Mouse (Mus musculus) gastrocnemius, adult 2 months (tissue): ENCODE measurements around the gene Kansl2. TPM values are rescaled to one million over a fixed set of nuclear protein-coding genes. Genes with fewer than 3 reads are reported as not detected.

ENCODE experiments used
- DNase-seq: peaks from one replicate; pipeline ENCODE4 v3.0.0; 2022
- H3K27ac ChIP-seq: fragments of 200-600 bp; 2 replicates; pipeline ENCODE4 v1.8.1; 2022; ENCODE audit warnings: mild to moderate bottlenecking
- H3K4me3 ChIP-seq: fragments of 200-600 bp; 2 replicates; pipeline ENCODE4 v1.8.1; 2022; ENCODE audit warnings: mild to moderate bottlenecking, moderate library complexity
- CTCF ChIP-seq: fragments of 200-600 bp; IDR thresholded peaks from 2 replicates; pipeline ENCODE4 v1.8.1; 2022; ENCODE audit warnings: antibody characterized with exemption, mild to moderate bottlenecking, moderate library complexity
- intact Hi-C: fragments of 180-260 bp; cut with DNase I; formaldehyde crosslinking; loops from one replicate; pipeline ENCODE4 v1.15.1; 2025
- long read RNA-seq, 2 experiments: library from polyadenylated mRNA; stranded (forward); transcript quantifications; one replicate each; pipeline ENCODE4 v2.0.0; 2021
- total RNA-seq, 2 experiments: library from RNA; stranded (reverse); gene quantifications; 2 replicates each; pipeline ENCODE4 v1.2.3; 2021

Gene Kansl2
- total RNA-seq = 10 to 100 TPM; 64.7 to 66.3 TPM
- long read RNA-seq, experiment 1, transcript Kansl2-204 (10 exons, 3,596 nt) = major isoform, 148 of 258 reads
- long read RNA-seq, experiment 1, transcript Kansl2-202 (10 exons, 2,324 nt) = minor isoform, 39 of 258 reads
- long read RNA-seq, experiment 1, partial matches to known transcripts = 23 of 258 reads
- long read RNA-seq, experiment 1, other reads (novel, unspliced or antisense) = 48 of 258 reads
- long read RNA-seq, experiment 2, transcript Kansl2-204 (10 exons, 3,596 nt) = major isoform, 137 of 263 reads
- long read RNA-seq, experiment 2, transcript Kansl2-202 (10 exons, 2,324 nt) = minor isoform, 50 of 263 reads
- long read RNA-seq, experiment 2, partial matches to known transcripts = 31 of 263 reads
- long read RNA-seq, experiment 2, other reads (novel, unspliced or antisense) = 45 of 263 reads

DNA sequence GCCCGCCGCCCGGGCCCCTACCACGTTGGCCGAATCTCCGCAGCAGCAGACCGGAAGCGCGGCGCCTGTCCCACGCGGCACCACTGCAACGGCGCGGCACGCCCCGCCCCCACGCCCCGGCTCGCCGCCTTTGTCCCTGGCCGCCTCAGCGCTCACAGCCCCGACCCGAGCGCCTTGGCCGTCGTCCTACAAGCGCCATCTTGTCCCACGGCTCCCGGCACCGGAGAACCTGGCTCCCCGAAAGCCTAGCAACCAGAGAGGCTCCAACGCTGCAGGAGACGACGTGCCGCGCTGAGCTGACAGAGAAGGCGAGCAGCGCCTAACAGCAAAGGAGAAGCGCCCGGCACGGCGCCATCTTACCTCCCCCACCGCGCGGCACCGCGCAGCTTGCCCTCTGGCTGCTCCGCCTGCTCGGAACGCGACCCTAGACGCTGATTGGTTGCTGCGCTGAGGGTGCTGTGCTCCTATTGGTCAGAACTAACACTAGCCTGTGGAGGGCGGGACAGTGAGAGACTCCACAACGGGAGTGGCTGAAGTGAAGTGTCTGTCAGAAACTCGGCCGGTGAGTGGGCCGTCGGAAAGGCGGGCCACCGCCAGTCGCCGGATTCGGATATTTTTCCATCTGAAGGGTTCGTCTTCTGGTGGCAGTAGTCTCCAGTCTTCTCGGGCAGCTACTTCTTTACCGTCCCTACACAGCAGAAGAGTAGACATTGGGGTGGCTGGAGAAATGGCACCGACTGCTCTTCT, at the start of gene Kansl2:
Kansl2 (minus strand) TSS at position 384 of the 747 bp plus-strand sequence.
- TF ChIP-seq CTCF = no peak
- DNase-seq = peak; percentile 98
- Histone ChIP-seq H3K27ac (peak within 1 kb of the TSS; percentile 98), H3K4me3 (peak within 1 kb of the TSS; percentile 73)
- intact Hi-C loops = loop anchor here (5.0 kb wide), 1 partner anchor 33 kb away; no protein-coding TSS in a partner anchor

DNA sequence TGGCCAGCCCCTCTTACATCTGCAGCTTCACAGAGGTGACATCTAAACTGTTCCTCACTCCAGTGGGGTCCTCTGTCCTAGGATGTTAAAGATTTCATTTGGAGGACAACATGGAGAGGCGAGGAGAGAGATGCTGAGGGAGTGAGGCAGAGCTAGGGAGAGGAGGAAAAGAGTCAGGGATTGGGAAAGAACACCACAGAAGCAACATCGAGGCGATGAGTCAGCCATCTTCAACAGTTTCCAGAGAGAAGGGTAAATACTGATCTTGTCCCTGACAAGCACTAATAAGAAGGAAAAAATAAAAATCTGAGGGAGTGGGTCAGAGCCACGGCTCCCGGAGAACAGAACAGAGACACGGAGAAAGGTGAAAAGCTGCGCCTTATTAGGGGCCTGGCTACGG, 48.9 kb upstream of the Kansl2 start:
- Histone ChIP-seq H3K4me3 (no peak overlapping the region), H3K27ac (no peak overlapping the region)
- TF ChIP-seq CTCF = no peak
- intact Hi-C loops = loop anchor here (5.0 kb wide), 1 partner anchor 114 kb away; no protein-coding TSS in a partner anchor
- DNase-seq = no peak

DNA sequence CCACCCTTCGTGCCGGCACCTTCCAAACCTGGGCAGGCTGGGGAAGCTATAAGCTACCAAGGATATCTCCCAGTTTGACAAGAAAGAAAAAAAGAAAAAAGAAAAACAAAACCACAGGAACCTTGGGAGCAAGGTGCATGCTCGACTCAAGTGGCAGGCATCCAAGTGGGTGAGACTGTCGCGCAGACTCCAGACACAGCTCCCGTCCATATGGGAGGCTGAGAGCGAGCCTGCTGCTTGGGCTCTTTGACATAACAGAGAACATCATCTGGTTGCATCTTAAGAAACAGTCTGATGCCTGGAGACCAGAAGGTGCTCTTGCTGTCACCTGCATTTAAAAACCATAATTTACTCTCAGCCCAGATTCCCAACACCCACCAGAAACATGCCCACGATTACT, 48.3 kb upstream of the Kansl2 start:
- intact Hi-C loops = loop anchor here (5.0 kb wide), 1 partner anchor 115 kb away; no protein-coding TSS in a partner anchor
- no peak for TF ChIP-seq CTCF
- Histone ChIP-seq H3K27ac (no peak overlapping the region), H3K4me3 (no peak overlapping the region)
- no peak for DNase-seq

DNA sequence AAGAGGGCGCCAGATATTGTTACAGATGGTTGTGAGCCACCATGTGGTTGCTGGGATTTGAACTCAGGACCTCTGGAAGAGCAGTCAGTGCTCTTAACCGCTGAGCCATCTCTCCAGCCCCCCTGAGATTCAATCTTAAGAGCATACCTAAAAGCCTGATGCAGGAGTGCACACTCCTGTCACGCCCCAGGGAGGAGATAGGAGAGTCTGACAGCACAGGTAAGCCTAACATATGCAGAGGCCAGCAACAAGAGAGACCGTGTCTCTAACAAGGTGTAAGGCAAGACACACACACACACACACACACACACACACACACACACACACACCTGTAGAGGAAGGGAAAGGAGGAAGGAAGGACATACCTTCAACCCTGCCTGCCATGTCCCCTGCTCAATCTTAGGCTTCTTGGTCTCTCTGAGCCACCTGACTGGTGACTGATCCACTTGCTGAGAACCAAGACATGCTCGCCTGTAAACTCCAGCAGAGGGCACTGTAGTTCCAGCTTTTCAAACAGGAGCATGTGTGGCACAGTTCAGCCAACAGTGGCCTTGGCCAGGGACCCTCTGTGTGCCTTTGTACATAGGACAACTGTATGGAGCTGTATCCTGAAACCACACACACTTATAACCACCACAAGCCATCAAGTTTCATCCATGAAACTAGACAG, 45.9 kb upstream of the Kansl2 start:
- no peak overlapping the region for H3K27ac ChIP-seq
- peak; percentile 82 for DNase-seq
- intact Hi-C loops = loop anchor here (1.0 to 5.0 kb wide), 2 partner anchors 37 to 117 kb away; no protein-coding TSS in a partner anchor
- H3K4me3 ChIP-seq = no peak overlapping the region
- peak; percentile 89 for TF ChIP-seq CTCF

DNA sequence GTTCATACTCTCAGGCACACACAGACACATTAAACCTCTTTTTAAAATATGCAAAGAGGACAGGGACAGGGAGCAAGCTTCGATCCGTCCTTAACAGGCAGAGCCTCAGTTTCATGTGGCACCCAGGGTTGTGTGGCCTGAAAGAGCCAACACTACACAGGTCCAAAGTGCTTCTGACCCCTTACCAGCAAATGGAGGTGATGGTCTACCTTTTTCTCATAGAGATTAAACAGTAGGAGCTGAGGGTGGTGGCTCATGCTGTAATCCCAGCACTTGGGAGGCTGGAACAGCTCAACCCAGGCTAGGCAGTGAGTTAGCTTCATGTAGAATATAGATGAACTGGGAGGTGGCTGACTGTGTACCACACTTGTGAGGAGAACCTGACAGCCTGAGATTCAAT, 45.2 kb upstream of the Kansl2 start:
- no peak for TF ChIP-seq CTCF
- intact Hi-C loops = no loop called here
- no peak for DNase-seq
- no peak overlapping the region for H3K4me3 ChIP-seq
- H3K27ac ChIP-seq = no peak overlapping the region

DNA sequence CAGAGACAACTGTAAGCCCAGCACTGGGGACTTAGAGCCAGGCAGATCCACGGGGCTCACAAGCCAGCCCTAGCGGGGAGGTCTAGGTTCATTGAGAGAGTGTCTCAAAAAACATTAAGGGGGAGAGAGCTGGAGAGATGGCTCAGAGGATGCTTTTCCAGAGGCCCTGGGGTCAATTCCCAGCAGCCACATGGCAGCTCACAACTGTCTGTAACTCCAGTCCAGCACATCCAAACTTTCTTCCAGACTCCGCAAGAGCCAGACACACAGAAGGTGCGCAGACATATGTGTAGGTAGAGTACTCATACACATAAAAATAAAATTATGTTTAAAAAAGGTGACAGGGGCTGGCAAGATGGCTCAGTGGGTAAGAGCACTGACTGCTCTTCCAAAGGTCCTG, 39.2 kb upstream of the Kansl2 start:
- no peak for TF ChIP-seq CTCF
- Histone ChIP-seq H3K27ac (no peak overlapping the region), H3K4me3 (no peak overlapping the region)
- DNase-seq = no peak
- intact Hi-C loops = no loop called here

DNA sequence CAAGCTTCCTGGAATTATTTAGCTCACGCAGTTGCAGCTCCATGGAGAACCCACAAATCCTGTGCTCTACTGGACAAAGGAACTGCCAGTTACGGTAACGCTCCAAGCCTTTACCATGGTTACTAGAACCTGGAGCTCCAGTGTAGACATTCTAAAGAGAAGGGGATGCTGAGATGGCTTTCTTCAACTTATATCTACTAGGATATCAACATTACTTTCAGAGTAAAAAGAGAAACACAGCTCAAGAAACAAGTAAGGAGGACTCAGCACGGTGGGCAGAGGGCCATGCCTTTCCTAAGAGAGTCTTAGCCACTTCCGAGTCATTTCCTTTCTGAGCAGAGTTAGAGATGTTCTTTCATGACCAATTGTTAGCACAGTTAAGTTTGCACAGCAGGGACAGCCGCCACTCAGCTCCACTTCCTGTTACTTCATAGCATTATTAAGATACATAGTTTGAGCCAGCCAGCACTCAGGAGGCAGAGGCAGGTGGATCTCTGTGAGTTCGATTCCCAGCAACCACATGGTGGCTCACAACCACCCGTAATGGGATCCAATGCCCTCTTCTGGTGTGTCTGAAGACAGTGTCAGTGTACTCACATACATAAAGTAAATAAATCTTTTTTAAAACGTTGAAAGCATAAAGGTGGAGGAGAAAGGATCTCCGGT, 36.9 kb upstream of the Kansl2 start, which contains the start of the genes Ccnt1 and 4930415O20Rik:
Ccnt1 (minus strand) TSS at position 51 of the 666 bp plus-strand sequence.
4930415O20Rik (plus strand) TSS at position 132 of the 666 bp plus-strand sequence.
- TF ChIP-seq CTCF = no peak
- no peak within 1 kb of the TSS for H3K27ac ChIP-seq
- H3K4me3 ChIP-seq = no peak within 1 kb of the TSS
- intact Hi-C loops = no loop called here
- no peak for DNase-seq

DNA sequence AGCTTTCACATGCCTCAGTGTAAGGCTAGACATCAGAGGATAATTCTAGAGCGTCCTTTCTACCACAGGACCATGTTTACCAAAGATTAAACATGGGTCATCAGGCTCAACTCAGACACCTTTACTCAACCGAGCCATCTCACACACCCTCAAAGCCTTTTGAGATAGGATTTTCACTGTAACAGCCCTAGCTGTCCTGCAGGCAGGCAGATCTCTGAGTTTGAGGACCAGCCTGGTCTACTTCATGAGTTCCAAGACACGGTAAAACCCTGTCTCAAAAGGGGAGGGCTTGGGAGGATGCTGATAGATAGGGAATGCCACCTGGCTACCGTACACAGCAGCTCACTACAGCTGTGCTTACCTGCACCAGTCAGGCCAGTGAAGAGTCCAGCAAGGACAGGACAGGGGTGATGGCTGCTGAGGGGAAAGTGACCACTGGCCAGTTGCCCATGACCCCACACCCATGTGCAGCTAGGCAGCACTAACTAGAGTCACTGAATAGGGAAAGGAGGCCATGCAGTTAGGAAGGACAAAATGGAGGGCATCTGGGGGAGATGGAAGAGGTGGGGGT, 35.8 kb upstream of the Kansl2 start:
- DNase-seq = peak; percentile 17
- no peak for TF ChIP-seq CTCF
- no peak overlapping the region for H3K27ac ChIP-seq
- H3K4me3 ChIP-seq = no peak overlapping the region
- intact Hi-C loops = loop anchor here (5.0 kb wide), 2 partner anchors 38 to 58 kb away; partner anchors contain the start of gene Kansl2

DNA sequence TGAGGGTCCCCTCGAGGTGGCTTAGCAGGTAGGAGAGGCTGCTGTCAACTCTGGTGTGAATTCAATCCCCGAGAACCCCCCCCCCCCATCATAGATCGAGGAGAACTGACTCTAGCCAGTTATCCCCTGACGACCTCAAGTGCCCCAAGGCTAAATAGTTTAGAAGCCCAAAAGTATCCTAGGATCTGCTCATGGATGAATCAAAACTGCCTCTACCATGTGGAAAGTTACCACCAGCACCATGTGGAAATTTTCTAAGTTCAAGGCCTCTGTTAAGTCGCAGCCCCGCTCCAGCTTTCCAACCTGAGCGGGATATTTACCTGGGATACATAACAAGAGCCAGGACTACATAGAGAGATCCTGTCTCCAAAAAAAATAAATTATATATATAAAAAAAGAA, 35.2 kb upstream of the Kansl2 start:
- intact Hi-C loops = loop anchor here (5.0 kb wide), 2 partner anchors 37 to 57 kb away; partner anchors contain the start of gene Kansl2
- no peak overlapping the region for H3K27ac ChIP-seq
- H3K4me3 ChIP-seq = peak overlapping the region; percentile 84
- TF ChIP-seq CTCF = no peak
- no peak for DNase-seq

DNA sequence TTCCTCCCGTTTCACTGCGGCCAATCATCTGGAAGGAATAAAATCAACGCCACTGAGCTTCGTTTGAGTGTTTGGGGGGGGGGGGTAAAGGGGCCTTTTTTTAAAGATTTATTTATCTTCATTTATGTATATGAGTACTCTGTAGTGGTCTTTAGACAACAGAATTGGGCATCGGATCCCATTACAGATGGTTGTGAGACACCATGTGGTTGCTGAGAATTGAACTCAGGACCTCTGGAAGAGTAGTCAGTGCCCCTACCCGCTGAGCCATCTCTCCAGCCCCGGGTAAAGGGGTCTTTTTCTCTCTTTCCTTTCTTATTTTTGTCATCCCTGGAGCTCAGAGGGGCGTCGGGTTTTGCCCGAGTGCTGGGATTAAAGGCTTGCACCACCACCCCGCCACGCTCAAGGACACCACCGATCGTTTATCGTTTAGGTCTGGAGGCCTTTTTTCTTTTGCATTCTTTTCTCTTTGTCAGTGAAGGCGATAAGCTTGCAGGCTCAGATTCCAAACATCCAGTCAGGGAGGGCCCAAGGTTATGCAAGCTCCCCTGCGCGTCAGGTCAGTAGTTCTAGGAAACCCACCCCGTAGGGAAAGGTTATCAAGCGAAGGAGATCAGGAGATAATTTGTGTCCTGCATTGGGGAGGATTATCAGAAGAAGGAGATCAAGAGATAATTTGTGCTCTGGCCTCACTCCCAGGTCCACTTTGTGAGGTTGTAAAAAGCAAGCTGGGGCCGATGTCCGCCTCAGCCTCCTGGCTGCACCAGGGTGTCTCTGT, 34.4 kb upstream of the Kansl2 start:
- peak; percentile 17 for DNase-seq
- intact Hi-C loops = loop anchor here (5.0 kb wide), 2 partner anchors 36 to 56 kb away; partner anchors contain the start of gene Kansl2
- TF ChIP-seq CTCF = no peak
- Histone ChIP-seq H3K27ac (peak overlapping the region; percentile 98), H3K4me3 (peak overlapping the region; percentile 84)
